Mouse (Mus musculus) retina, adult 2 months (tissue): ENCODE results near the gene 2310033P09Rik.

ENCODE experiments used
- DNase-seq: peaks from one replicate; pipeline ENCODE4 v3.0.0-alpha.2; 2012; ENCODE audit warnings: low read depth, low spot score

Gene 2310033P09Rik

GRCm38 (mm10) chr11:59228122-59228953 is 20.2 kb downstream of the 2310033P09Rik start, which contains the start of gene Arf1:
TSS of gene Arf1 (minus strand) at chr11:59228270.
- DNase-seq, result peak; percentile 81

- no peak for DNase-seq
These were observed 22.1 kb downstream of the 2310033P09Rik start for GRCm38 (mm10) chr11:59230144-59230760.

GRCm38 (mm10) chr11:59232797-59233196 is 24.7 kb downstream of the 2310033P09Rik start:
- DNase-seq, result no peak

GRCm38 (mm10) chr11:59238525-59239427 is 30.7 kb downstream of the 2310033P09Rik start:
- DNase-seq, result no peak

GRCm38 (mm10) chr11:59239428-59239785 is 31.3 kb downstream of the 2310033P09Rik start:
- no peak for DNase-seq

GRCm38 (mm10) chr11:59239796-59240195 is 31.7 kb downstream of the 2310033P09Rik start:
- no peak for DNase-seq

GRCm38 (mm10) chr11:59241841-59242240 is 33.7 kb downstream of the 2310033P09Rik start:
- no peak for DNase-seq

- DNase-seq, result no peak
These were observed 35.7 kb downstream of the 2310033P09Rik start for GRCm38 (mm10) chr11:59243856-59244255.

GRCm38 (mm10) chr11:59248101-59248500 is 40.0 kb downstream of the 2310033P09Rik start:
- no peak for DNase-seq

GRCm38 (mm10) chr11:59259647-59260046 is 51.5 kb downstream of the 2310033P09Rik start:
- no peak for DNase-seq
